Mouse (Mus musculus) small intestine, adult 2 months (tissue): Measurements from ENCODE around the gene Hpn. TPM values are rescaled to one million over a fixed set of nuclear protein-coding genes. Genes with fewer than 3 reads are reported as not detected.
A peak's percentile ranks its signal among the peaks of the same experiment; 100 is the strongest.

Source experiments
- H3K27ac ChIP-seq: fragments of 200-500 bp; 2 replicates; pipeline ENCODE4 v1.5.1; 2012; ENCODE audit warnings: low read depth, low read length, control low read depth, inconsistent platforms; ENCODE audit not compliant: insufficient read depth
- H3K27me3 ChIP-seq: fragments of 200-500 bp; 2 replicates; pipeline ENCODE4 v1.6.1; 2012; ENCODE audit warnings: mild to moderate bottlenecking, moderate library complexity, low read length, inconsistent platforms; ENCODE audit not compliant: control insufficient read depth, insufficient read depth
- H3K36me3 ChIP-seq: fragments of 200-500 bp; 2 replicates; pipeline ENCODE4 v1.6.1; 2012; ENCODE audit warnings: mild to moderate bottlenecking, low read length, control low read depth, inconsistent platforms; ENCODE audit not compliant: control insufficient read depth, insufficient read depth
- H3K4me1 ChIP-seq: fragments of 200-500 bp; 2 replicates; pipeline ENCODE4 v1.6.1; 2012; ENCODE audit warnings: low read length, inconsistent platforms, mixed read lengths; ENCODE audit not compliant: control insufficient read depth, insufficient read depth, insufficient read length
- H3K4me3 ChIP-seq: fragments of 200-500 bp; 2 replicates; pipeline ENCODE4 v1.5.1; 2012; ENCODE audit warnings: low read depth, mild to moderate bottlenecking, control low read depth, inconsistent platforms, low read length, moderate library complexity
- CTCF ChIP-seq: fragments of 200-500 bp; IDR thresholded peaks from 2 replicates; pipeline ENCODE4 v1.5.1; 2012; ENCODE audit warnings: low read depth, mild to moderate bottlenecking, control low read depth, inconsistent platforms, low read length, moderate library complexity, mixed read lengths; ENCODE audit not compliant: insufficient replicate concordance, insufficient read length; ENCODE audit errors: extremely low read depth
- POLR2A ChIP-seq: fragments of 200-500 bp; IDR thresholded peaks from 2 replicates; pipeline ENCODE4 v1.6.1; 2012; ENCODE audit warnings: low read depth, mild to moderate bottlenecking, control low read depth, inconsistent platforms, low read length, moderate library complexity
- WGBS: fragments of 180-500 bp; shearing (Covaris S2); methylation state at CpG from one replicate; pipeline ENCODE4 v1.1.7; 2018; 5-methylcytosine and 5-hydroxymethylcytosine counted together
- polyA plus RNA-seq: library from polyadenylated mRNA; depleted of rRNA; stranded (reverse); fragments of >200 nt; gene quantifications from 2 replicates; pipeline ENCODE4 v1.2.3, GENCODE M21; 2012

Gene Hpn
- polyA plus RNA-seq, 1 experiment: 4.2 TPM

DNA sequence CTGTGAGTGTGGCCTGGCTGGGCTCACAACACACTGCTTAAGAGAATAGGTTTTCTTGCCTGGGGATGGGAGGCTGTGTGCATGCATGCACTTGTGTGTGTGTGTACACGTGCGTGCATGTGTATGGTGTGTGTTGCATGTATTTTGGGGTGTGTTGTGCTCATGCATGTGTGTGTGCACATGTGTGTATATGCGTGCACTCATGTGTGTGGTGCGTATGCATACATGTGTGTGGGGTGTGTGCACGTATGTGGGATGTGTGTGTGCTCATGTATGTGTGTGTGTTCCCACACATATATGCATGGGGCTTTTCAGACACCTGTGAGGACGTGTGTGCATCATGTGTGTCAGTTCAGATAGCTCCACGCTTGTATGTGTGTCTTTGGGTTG lies 54.5 kb downstream of the Hpn start:
- WGBS: 89% methylated on average over 7 of the region's 7 CpGs
- Histone ChIP-seq H3K4me1 (peaks cover 2% of the 10 kb centered on the region; the same call in 1 of the 2 replicates), H3K36me3 (no peaks in the 10 kb centered on the region), H3K27me3 (no peaks in the 10 kb centered on the region), H3K27ac (no peak overlapping the region), H3K4me3 (no peak overlapping the region)
- TF ChIP-seq POLR2A: no peak

DNA sequence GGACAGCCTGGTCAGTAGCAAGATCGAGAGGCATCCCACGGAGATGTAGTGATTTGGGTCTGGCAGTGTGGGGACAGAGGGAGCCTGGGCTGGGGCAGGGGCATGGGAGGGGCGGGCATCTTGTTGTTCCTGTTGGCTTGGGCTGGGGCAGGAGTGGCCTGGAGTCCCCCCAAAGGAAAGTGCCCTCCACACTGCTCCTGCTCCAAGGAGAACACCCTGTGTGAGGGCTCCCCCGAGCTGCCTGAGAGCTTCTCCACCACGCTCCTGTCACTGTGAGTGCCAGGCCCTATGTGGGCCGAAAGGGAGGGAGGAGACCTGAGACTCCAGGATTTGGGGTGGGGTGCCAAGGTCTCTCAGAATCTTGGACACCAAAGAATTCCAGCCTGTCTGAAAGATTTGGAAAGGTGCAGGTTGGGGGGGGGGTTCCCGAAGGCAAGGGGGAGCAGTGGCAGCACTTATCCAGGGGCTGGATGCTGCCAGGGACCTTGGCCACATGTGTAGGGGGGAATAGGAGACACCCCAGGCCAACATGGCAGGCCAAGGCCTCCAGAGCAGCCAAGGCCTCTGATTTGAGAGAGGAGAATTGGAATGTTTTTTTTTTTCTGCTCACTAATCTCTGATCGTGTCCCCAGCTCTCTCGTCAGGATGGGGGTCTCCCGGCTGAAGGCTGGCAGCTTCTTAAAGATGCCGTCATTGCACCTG lies 55.0 kb downstream of the Hpn start:
- Histone ChIP-seq H3K4me3 (no peak overlapping the region), H3K27me3 (no peaks in the 10 kb centered on the region), H3K4me1 (peaks cover 2% of the 10 kb centered on the region; the same call in 1 of the 2 replicates), H3K36me3 (no peaks in the 10 kb centered on the region), H3K27ac (no peak overlapping the region)
- 88% methylated on average over 11 of the region's 11 CpGs for WGBS
- TF ChIP-seq CTCF (no peak), POLR2A (no peak)

GRCm38 (mm10) chr7:31059108-31059507 lies 56.0 kb downstream of the Hpn start, which contains the start of gene Lgi4:
Gene Lgi4, plus strand, starts transcription at chr7:31059342.
- no peaks in the 10 kb centered on the region for H3K36me3 ChIP-seq
- no peak within 1 kb of the TSS for H3K4me3 ChIP-seq
- H3K27ac ChIP-seq: no peak within 1 kb of the TSS
- H3K27me3 ChIP-seq: no peaks in the 10 kb centered on the region; the same call in 1 of the 2 replicates
- WGBS: 1% methylated on average over 2 of the region's 2 CpGs
- peaks cover 2% of the 10 kb centered on the region; the same call in 1 of the 2 replicates for H3K4me1 ChIP-seq
- TF ChIP-seq POLR2A (no peak), CTCF (peak; percentile 95)

GRCm38 (mm10) chr7:31058211-31058610 lies 56.9 kb downstream of the Hpn start:
- Histone ChIP-seq H3K36me3 (no peaks in the 10 kb centered on the region), H3K27ac (no peak overlapping the region), H3K27me3 (peaks cover 1% of the 10 kb centered on the region), H3K4me3 (no peak overlapping the region), H3K4me1 (peaks cover 2% of the 10 kb centered on the region; the same call in 1 of the 2 replicates)
- TF ChIP-seq POLR2A (no peak), CTCF (no peak)
- WGBS: 86% methylated on average over 6 of the region's 6 CpGs

DNA sequence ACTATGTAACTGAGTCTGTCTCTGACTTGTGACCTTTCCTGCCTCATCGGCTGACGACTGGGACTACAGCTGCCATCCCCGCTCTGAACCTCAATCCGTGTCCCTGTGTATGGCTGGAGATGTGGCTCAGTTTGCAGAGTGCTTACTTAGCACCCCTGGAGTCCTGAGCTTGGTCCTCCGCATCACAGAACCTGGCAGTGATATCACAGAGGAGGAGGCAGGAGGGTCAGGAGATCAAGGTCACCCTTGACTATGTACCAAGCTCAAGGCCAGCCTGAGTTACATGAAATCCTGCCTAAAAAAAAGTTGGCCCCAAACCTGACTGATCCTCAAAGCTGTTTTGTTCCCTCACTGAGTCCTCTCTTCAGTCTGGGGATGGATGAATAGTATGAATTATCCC lies 57.4 kb downstream of the Hpn start:
- no peaks in the 10 kb centered on the region for H3K36me3 ChIP-seq
- no peak for TF ChIP-seq CTCF
- TF ChIP-seq POLR2A: no peak
- no peak overlapping the region for H3K4me3 ChIP-seq
- WGBS: 69% methylated on average over 5 of the region's 5 CpGs
- no peak overlapping the region for H3K27ac ChIP-seq
- H3K4me1 ChIP-seq: peaks cover 2% of the 10 kb centered on the region; the same call in 1 of the 2 replicates
- H3K27me3 ChIP-seq: peaks cover 6% of the 10 kb centered on the region

DNA sequence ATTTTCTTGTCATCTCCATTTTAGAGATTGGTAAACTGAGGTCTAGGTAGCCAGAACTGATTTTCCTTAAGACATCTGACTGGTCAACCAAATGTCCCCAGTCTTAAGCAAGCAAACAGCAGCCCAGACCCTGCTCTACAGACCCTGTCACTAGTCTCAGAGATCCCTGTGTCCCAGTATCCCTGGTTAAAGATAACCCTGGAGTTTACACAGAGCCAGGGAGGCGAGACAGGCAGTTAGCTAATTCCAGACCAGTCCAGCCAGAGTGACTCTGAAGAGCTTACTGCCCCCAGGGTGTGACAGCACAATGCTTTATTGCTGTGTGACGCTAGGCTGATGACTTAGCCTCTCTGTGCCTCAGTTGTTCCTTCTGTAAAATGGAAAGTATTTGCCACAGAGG lies 58.0 kb downstream of the Hpn start, which contains the start of gene Fxyd1:
TSS of gene Fxyd1 (minus strand) at position 129 of the 400 bp plus-strand sequence.
- H3K36me3 ChIP-seq: no peaks in the 10 kb centered on the region
- H3K4me1 ChIP-seq: peaks cover 2% of the 10 kb centered on the region; the same call in 1 of the 2 replicates
- TF ChIP-seq CTCF (no peak), POLR2A (no peak)
- H3K27ac ChIP-seq: no peak within 1 kb of the TSS
- peaks cover 12% of the 10 kb centered on the region for H3K27me3 ChIP-seq
- WGBS: 50% methylated on average over 2 of the region's 2 CpGs
- H3K4me3 ChIP-seq: no peak within 1 kb of the TSS

DNA sequence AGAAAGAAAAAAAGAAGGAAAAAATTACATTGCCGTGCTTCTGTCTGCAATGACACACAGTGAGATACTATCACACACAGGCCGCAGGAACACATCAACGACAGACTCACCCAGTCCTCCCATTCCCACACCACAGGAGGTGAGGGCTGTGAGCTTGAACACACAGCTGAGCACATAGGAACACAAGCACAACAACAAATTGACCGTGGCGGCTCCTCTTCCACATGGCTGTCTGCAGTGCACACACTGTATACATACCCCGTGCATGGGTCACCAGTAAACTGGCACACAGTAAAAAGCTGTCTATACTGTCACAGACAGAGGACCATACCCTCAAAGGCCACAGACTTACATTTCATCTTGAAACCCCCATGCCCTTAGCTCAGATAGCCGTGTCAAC lies 58.6 kb downstream of the Hpn start:
- Histone ChIP-seq H3K27me3 (peaks cover 17% of the 10 kb centered on the region), H3K4me3 (no peak overlapping the region), H3K4me1 (peaks cover 2% of the 10 kb centered on the region; the same call in 1 of the 2 replicates), H3K36me3 (no peaks in the 10 kb centered on the region), H3K27ac (no peak overlapping the region)
- 77% methylated on average over 7 of the region's 7 CpGs for WGBS
- no peak for TF ChIP-seq POLR2A
- TF ChIP-seq CTCF: no peak

DNA sequence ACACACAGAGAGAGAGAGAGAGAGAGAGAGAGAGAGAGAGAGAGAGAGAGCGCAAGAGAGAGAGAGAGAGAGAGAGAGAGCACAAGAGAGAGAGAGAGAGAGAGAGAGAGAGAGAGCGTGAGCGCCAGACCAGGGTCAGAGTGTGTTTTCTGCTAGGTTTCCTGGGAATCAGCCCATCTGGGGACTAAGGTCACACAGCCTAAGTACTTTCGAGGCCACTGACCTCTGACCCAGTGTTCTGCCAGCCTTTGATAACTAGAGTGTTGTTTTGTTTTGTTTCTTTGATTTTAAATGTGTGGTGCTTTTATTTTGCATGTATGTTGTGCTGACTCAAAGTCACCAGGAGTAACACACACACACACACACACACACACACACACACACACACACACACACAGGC lies 59.2 kb downstream of the Hpn start:
- WGBS: 21% methylated on average over 3 of the region's 4 CpGs
- no peak for TF ChIP-seq POLR2A
- no peak for TF ChIP-seq CTCF
- Histone ChIP-seq H3K36me3 (no peaks in the 10 kb centered on the region), H3K4me3 (no peak overlapping the region), H3K4me1 (peaks cover 4% of the 10 kb centered on the region), H3K27me3 (peaks cover 23% of the 10 kb centered on the region), H3K27ac (no peak overlapping the region)
